Mouse (Mus musculus) frontal cortex, postnatal 10 days (tissue): ENCODE results near the gene Tppp2.

Experiments used
- DNase-seq, 2 experiments: peaks; one replicate each; pipeline ENCODE4 v3.0.0; 2022; ENCODE audit warnings: low spot score in 2 of 2, mixed read lengths in 1 of 2

The Tppp2 gene

GRCm38 (mm10) chr14:51943336-51943735 is 25.1 kb downstream of the Tppp2 start:
- DNase-seq: no peak

GRCm38 (mm10) chr14:51960316-51960715 is 42.1 kb downstream of the Tppp2 start:
- DNase-seq: no peak

- no peak for DNase-seq
Measured at GRCm38 (mm10) chr14:51967400-51967799, 49.2 kb downstream of the Tppp2 start.
